Mouse (Mus musculus) adrenal gland, adult 18-20 months (tissue): Measurements from ENCODE around the gene Magel2. TPM values are rescaled to one million over a fixed set of nuclear protein-coding genes. Genes with fewer than 3 reads are reported as not detected.
A peak's percentile ranks its signal among the peaks of the same experiment; 100 is the strongest.

Experiments used
- DNase-seq, 2 experiments: peaks; one replicate each; pipeline ENCODE4 v3.0.0; 2021 to 2022; ENCODE audit warnings: low spot score in 2 of 2
- total RNA-seq, 2 experiments: library from RNA; stranded (reverse); gene quantifications; 1 replicate in 1 of 2; 2 replicates in 1 of 2; pipeline ENCODE4 v1.2.3; 2021

The Magel2 gene
- total RNA-seq, 2 experiments from 2014 or later, result 0.80 to 1.2 TPM

DNA sequence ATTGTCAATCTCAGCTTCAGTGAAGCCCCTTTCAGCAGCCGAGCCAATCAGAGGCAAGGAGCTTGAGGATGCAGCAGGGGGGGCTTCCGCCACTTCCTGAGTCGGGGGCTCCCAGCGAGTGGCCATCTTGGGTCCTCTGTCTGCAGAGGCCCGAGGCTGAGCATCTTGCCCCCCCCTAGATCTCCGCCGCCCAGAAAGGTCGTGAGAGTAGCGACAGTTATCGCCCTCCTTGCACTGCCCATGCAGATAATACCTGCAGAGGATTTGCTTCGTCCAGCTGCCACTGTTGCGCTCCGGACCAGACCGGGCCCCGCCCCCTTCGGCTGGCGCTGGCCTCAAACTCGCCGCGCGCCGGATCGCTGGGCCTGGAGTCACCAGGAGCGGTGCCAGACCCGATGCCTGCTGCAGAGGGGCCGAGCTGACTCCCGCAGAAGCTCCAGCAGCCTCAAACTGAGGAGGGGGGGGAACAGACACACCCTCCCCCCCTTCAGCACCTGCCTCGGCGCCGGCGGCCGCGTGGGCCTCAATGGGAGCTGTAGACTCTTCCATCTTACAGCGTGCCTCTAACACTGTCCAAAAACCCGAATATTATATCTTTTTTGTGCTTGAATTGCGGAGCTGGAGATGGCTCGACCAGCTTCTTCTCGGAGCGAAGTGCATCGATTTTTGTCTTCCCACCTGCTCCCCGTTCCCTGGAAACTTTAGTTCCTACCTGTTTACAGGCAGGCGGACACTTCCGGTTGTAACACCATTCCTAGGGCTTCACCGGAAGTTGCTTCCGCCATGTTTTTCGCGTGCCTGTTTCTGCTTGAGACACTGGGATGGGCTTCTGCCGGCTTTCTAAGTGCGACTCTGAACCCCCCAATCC is 42.9 kb downstream of the Magel2 start, which contains the start of gene Mkrn3:
Mkrn3 (minus strand) TSS at position 647 of the 868 bp plus-strand sequence.
- DNase-seq, result peak; percentile 63 to 66

DNA sequence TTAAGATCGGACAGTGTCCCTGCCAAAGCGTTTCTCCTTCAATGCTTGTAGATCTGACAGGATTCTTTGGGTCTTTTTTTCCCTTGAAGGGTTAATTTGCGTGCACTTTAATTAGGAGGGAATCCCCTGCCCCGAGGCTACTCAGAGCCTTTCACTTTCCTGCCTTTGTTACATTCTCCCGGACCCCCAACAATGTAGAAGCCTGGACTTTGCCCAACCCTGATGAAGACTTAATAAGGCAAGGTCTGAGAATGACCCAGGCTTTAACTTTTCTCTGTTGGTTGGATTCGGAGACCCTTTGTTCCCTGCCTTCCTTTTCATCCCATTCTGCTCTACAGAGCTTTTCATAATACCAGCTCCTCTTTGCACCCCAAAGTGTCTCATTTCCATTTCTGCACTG is 43.8 kb downstream of the Magel2 start:
- DNase-seq, result no peak

DNA sequence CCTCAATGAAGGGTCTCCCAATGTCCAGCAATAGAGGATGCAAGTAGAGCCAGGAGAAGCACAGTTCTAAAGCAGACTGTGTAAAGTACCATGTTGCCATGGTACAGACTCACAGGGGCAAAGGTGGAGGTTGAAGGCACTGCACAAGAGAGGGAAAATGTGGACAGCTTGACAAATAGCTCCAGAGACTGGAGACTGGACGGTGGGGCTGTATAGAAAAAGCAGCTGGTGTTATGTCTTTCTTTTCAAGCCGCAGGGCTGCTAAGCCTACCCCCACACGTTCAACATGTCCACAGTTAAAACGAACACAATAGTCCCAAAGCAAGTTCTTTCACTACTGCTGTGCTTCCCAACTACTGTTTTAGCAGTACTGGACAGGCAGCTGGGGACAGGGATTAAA is 46.4 kb downstream of the Magel2 start:
- no peak for DNase-seq

GRCm38 (mm10) chr7:62428337-62428736 is 51.5 kb downstream of the Magel2 start:
- DNase-seq, result peak; percentile 12 to 32

Other genes with a start within 250 kb of the Magel2 start
- 10 to 100 TPM; 69.4 to 80.4 TPM for gene Ndn, start 30.4 kb upstream of the Magel2 start, total RNA-seq
- 1 to 10 TPM; 1.2 to 1.3 TPM for gene Mkrn3, start 43.1 kb downstream of the Magel2 start, total RNA-seq
- 1 to 10 TPM in 1 of 2 experiments, under 1 TPM in 1; 0.64 to 1.1 TPM for gene Peg12, start 87.5 kb downstream of the Magel2 start, total RNA-seq